Mouse (Mus musculus) MEL-GATA-1-ER (cell line): ENCODE results near the gene Slc22a3.

Experiments used
- DNase-seq: peaks from one replicate; pipeline ENCODE4 v3.0.0-alpha.2; 2012; ENCODE audit warnings: low read depth; ENCODE audit errors: extremely low read depth

The Slc22a3 gene

DNA sequence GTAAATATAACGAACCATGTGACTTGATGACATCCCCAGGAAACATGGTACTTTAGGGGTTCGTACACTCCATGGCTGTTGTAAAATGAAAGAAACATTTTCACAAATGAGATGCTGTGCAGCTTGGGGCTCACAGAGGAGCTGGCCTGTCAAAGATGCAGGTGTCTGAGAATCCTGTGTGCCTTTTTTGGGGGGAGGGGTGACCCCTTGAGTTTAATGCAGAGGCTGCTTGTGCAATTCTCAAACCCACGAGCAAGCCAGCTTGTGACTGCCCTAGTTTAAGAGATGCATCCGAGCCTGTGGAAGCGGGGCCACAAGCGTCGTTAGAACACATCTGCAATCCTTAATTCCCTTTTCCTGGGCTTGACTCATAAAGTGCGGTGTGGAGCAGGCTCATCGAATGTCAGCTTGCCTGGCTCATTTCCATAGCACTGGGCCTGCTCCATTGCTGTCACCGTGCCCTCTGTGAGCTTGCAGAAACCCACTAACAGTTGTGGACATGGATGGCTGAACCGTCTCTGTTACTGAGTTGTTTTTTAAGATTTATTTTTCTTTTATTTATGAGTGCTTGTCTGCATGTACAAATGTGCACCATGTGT is 98.1 kb downstream of the Slc22a3 start:
- DNase-seq, result no peak

DNA sequence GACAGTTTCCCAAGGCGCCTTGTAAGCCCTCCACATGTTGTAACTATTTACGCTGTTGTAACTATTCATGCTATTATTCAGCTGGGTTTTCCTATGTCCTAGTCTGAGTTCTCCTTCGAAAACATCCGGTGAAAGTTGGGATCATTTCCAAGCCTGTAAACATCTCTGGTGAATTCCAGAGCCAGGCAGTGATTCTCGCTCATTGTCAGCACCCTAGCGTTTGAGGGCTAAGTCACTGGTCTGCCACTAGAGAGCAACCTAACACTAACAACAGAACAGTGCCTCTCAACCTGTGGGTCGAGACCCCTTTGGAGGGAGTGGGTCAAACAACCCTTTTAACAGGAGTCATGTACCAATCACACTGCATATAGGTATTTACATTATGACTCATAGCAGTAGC is 104.1 kb downstream of the Slc22a3 start:
- DNase-seq, result no peak

DNA sequence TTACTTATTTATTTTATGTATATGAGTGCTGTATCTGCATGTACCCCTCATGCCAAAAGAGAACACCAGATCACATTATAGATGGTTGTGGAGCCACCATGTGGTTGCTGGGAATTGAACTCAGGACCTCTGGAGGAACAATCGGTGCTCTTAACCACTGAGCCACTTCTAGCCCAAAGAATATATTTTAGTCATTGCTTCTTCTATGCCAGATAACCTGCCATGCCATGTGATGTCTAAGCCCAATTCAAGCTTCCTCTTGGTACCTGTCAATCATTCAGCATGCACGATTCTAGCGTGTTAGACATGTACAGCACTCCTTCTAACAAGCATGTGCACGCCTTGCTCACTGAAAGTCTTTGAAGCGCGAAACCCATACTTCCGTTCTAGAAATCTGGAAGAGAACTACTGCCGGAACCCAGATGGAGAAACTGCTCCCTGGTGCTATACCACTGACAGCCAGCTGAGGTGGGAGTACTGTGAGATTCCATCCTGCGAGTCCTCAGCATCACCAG is 111.3 kb downstream of the Slc22a3 start:
- DNase-seq, result no peak

DNA sequence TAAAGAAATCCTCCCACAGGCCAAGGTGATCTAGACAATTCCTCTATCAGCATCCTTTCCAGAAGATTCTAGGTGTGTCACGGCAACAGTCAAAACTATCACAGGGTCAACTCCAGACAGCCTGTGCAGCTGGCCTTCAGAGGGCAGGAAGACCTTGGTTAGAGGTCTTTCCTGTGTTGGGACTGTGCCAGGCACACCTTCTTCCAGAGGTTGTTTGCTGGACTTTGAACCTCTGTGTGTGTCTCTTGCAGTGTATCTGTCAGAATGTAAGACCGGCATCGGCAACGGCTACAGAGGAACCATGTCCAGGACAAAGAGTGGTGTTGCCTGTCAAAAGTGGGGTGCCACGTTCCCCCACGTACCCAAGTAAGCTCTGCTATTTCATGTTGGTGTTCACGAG is 119.3 kb downstream of the Slc22a3 start:
- no peak for DNase-seq

DNA sequence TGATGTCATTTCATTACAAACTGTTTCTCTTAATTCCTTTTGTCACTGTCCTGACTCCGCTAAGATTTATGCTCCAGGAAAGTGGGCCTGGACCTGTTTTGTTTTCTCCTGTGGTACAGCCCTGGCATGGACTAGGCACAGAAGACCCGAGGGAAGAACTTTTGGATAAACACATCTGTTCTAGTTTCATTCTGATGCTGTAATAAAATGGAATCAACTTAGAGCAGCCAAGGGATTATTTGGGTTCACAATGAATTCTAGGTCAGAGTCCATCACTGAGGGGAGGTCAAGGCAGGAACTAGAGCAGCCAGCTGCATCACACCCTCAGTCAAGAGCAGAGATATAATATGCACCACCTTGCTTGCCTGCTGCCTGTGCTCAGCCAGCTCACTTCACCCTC is 119.7 kb downstream of the Slc22a3 start:
- DNase-seq, result no peak

DNA sequence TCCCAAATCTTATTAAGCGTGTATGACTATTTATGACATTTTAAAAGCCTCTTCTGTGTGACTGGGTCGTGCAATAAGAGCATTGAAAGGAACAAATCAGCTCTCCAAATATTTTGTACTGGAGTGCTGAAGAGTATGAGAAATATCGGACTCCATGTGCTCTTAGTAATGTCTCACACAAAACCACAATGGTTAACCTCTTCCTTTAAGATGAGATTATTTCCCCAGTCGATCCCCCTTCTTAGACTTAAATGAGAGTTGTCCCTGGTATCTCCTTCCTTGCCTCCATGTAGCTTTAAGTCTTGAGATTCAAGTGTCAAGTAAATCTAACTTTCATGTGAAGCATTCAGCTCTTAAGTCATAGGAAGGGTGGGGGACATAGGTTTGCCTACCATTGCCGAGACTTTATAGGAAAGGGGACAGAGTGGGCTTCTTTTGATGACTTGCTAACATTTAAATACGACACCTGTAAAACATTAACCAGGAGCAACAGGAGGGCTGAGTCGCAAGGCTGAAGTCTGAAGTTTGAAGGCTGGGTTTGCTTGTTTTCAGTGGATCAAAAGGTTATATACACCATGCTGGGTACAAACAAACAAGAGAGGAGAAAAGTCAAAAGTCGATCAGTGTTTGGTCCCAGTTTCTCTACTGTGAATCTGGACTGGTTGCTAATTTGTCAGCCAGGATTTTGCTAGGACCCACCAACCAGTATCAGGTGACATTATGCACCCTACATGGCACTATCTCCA is 122.3 kb downstream of the Slc22a3 start:
- no peak for DNase-seq

DNA sequence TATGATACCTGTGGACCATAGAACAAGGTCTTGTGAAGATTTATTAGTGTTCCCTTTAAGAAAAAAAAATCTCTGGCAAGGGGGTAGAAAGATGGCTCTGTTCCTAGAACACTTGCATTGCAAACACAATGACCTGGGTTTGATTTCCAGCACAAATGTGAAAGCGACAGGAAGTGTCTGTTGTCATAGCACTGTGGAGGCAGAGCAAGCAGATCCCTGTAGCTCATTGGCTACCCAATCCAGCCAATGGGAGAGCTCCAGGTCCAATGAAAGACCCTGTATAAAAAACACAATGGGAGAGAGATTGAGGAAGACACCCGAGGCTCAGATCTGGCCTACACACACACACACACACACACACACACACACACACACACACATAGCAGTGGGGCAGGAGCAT is 125.0 kb downstream of the Slc22a3 start:
- DNase-seq, result no peak

DNA sequence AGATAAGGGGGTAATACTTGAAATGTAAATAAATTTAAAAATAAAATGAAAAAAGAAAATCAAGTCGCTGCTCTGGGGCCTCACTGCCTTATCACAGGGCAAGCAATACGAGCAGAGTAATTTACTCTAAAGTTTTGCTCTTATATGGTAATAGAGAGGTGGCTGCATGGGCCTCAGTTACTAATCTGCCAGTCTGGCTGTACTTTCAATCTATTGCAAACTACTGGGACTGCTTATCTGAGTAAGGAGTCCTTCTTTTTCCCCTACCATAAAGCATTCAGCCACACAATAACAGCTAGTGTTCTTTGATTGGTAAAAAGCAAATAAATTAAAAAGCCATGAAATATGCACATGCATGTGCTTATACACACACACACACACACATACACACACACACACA is 125.9 kb downstream of the Slc22a3 start:
- no peak for DNase-seq

DNA sequence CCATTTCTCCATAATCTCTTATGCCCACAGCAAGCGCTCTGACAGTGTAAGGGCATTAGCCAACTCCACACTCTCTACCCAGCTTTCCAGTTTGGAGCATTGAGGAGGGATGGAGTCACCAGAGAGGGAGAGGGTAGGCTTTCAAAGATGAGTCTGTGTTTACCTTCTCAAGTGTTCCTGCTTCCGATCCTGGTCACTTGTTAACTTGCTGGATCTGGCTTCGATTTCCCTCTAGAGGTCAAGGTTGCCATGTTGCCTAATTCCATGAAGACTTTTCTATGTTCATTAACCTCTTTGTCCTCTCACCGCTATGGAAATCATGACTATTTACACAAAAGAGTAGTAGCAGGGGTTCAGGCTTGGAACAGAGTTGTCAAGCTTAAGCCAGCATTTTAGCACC is 127.2 kb downstream of the Slc22a3 start:
- DNase-seq, result no peak

DNA sequence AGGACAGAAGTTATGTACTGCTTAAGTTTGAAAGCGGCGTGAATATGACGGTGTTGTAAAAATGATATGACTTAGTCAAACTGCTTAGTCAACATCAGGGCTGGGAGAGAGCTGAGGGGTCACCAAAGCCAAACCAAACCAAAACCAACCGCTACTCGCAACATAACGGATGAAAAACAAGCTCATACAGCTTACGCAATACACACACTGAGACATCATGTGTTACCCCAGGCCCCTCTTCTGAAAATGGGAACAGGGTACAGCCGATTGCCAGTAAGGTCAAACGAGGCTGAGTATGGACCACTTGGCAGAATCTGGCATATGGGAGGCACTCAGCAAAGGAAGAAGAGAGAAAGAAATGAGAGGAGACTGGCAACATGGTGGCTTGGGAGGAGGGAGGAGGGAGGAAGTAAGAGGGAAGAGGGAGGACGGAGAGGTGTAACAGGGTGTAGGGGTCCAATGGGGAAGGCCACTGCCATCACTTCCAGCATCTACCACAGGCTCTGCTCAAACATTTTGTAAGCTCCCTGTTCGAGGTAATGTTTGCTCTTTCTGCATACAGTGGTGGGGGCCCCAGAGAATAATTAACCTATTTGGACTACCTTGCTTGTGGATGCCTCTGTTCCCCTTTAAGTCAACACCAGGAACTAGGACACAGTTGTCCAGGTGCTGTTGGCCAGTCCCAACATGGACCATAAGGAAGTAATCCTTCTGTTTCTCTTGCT is 129.4 kb downstream of the Slc22a3 start, which contains the start of gene Plg:
Gene Plg (plus strand): TSS at position 628 of the 725 bp plus-strand sequence.
- no peak for DNase-seq

DNA sequence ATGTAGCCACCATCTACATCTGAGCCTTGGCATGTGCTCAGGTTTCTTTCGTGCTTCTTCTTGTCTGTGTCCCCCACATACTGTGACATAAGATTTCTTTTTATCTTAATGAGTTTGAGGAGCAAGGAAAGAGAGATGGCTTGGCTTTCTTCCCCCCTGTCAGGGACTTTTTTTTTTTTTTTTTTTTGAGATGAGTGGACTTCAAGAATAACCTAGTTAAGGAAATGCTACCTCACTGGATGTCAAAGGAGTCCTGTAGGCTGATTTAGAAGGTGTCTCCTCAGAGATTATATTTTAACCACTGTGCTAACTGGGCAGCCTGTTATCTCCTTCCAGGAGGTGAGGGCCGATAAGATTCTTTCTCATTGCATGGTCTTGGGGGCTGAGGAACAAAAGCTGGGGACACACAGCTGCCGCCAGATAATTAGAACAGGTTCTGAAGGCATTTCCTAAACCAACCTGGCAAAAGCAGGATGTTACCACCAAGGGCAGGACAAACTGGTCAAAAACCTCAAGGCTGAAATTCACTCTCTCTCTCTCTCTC is 133.8 kb downstream of the Slc22a3 start:
- DNase-seq, result peak; percentile 49

DNA sequence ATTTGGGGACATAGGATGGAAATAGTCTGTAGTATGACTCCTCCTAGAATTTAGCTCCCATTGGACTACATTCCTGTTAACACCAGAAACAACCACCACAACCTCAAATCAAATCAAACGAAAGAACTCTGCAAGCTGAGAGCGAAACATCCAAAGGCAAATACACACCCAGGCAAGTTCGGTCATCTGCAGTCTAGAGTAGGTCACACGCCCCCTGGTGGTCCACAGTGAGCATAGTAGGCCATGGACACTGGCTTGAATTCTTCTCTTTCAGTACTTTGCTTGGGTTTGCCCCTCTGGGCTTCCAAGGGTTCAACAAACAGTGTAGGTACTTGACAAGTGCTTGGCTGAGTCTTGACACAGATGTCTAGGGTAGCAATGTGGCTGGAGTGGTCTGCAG is 135.5 kb downstream of the Slc22a3 start:
- peak; percentile 59 for DNase-seq

DNA sequence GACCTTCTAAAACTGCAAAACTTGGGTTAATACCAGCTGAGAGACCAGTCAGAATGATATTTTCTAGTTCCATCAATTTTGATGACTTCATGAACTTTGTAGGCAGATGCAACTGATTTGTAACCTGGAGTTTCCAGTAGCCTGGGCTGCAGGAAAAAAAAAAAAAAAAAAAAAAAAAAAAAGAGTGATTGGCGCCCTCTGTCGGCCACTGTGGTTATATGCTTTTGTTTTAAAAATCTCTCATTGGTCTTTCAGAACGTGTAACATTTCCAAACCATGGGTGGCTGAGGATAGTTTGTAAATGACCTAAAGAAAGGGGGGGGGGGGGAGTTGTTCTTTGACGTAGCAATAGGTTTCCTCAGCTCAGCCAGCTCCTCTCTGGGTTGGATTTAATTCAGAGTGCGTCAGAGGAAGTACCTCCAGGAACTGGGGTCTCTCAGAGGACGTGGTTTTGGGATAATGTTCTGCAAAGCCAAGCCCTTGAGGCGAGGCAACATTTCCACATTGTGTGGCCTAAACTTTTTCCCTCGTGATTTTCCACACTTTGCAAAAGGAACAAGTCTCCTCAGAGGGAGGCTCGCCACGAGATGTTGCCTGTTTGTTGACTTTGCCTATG is 136.1 kb downstream of the Slc22a3 start:
- no peak for DNase-seq

DNA sequence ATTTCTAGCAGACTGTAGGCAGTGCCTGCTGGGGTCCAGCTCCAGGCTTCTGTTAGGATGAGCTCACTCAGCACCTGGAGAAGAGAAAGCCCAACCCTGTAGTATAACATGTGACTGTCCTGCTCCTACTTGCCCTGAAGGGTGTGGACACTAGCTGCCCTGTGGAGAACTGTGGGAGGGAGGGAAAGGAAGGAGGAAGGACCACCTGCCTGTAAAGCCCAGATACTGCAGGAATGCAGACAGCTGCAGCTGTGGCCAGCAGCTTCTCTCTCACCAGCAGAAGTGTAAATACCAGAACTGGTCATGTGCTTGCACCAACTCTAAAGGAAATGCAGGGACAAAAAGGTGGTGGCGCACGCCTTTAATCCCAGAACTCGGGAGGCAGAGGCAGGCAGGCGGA is 137.2 kb downstream of the Slc22a3 start:
- no peak for DNase-seq

DNA sequence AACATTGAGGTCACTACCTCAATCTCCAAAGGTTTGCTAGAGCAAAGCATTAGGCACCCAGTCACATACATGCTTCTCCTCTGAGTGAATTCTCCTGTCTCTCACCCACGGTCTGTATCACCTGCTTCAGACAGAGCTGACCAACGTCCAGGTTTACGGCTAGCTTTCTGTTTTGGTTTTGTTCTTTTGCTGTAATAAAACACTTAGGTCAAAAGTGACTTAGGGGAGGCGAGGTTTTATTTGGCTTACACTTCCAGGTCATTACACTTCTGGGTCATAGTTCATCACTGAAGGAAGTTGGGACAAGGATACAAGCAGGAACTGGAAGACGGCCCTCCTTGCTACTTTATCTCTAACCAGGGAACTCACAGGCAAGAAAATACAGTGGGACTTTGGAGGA is 138.1 kb downstream of the Slc22a3 start:
- no peak for DNase-seq
